Mouse (Mus musculus) liver, embryonic 14.5 days (tissue): ENCODE data around the gene Ccdc125.

Experiments used
- CTCF ChIP-seq: IDR thresholded peaks from 2 replicates; pipeline ENCODE4 v1.5.1; 2016; ENCODE audit warnings: antibody characterized with exemption, low read depth, control low read depth
- EP300 ChIP-seq: IDR thresholded peaks from 2 replicates; pipeline ENCODE4 v1.6.1; 2016; ENCODE audit warnings: antibody characterized with exemption, low read depth

DNA sequence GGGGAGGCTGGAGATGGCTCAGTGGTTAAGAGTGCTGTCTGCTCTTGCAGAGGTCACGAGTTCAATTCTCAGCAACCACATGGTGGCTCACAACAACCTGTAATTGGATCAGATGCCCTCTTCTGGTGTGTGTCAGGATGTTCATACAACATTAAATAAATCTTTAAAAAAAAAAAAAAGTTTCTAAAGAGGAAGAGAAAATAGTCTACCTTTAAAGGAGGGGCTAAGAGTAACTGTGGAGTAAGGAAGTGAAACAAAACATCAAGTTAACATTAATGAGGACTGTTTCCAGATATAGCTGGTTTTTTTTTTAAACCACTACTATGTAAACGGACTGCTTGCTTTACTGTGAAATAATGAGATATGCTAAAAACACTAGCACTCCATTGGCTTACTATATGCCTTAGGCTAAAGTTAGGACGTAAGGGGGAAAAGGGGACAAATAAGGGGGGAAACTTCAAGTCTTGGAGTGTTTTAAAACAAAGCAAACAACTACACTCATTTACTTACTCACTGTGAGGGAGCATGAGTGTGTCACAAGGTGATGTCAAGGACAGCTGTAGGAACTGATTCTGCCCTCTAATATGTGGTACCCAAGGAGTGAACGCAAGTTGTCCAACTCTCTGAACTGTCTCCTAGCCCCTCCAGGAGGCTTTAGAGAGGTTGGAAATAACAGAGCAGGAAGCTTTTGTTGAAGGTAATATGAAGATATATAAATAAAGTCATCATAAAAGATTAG, 26.9 kb upstream of the Ccdc125 start:
- no peak for TF ChIP-seq CTCF
- TF ChIP-seq EP300 = no peak
